Mouse (Mus musculus): ENCODE measurements around the gene Lsm10. TPM values are rescaled to one million over a fixed set of nuclear protein-coding genes. Genes with fewer than 3 reads are reported as not detected.
A peak's percentile ranks its signal among the peaks of the same experiment; 100 is the strongest.
"Not testable (repeated sequence)": the region's sequence is repeated elsewhere in the genome, so short reads cannot be mapped to it uniquely, and the experiment has no call there.

The Lsm10 gene
- polyA plus RNA-seq, 1 experiment, result 49.5 TPM

DNA sequence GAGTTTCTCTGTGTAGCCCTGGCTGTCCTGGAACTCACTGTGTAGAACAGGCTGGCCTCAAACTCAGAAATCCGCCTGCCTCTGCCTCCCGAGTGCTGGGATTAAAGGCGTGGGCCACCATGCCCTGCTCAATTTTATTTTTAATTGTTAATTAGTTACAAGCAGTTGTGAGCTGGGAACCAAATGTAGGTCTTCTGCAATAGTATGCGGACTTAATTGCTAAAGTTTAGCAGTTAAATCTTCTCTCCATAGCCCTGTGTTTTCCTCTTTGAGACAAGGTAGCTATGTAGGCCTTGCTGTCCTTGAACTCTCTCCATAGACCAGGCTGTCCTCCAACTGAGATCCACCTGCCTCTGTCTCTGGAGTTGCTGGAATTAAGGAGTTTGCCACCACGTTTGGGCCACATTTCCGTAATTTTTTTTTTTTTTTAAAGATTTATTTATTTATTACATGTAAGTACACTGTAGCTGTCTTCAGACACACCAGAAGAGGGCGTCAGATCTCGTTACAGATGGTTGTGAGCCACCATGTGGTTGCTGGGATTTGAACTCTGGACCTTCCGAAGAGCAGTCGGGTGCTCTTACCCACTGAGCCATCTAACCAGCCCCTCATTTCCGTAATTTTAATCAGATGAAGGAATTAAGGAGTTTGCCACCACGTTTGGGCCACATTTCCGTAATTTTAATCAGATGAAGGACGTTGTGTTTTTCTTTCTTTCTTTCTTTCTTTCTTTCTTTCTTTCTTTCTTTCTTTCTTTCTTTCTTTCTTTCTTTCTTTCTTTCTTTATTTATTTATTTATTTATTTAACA is 597 bp upstream of the Lsm10 start:
- not testable (repeated sequence) for DNase-seq (ENCODE audit: low spot score)

DNA sequence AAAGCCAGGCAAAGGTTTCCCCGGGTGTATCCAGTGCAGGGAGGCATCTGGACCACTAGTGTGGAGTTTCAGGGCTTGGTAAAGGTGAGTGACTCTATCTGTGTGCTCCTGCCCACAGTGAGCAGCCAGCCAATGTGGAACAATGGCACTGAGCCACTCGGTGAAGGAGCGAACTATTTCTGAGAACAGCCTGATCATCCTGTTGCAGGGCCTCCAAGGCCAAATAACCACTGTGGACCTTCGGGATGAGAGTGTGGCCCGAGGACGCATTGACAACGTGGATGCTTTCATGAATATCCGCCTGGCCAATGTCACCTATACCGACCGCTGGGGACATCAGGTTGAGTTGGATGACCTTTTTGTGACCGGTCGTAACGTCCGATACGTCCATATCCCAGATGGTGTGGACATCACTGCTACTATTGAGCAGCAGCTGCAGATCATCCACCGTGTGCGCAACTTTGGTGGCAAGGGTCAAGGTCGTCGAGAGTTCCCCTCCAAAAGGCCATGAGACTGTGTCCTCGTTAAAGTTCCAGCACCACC is 1.4 kb downstream of the Lsm10 start:
- no peak for DNase-seq (ENCODE audit: low spot score)

DNA sequence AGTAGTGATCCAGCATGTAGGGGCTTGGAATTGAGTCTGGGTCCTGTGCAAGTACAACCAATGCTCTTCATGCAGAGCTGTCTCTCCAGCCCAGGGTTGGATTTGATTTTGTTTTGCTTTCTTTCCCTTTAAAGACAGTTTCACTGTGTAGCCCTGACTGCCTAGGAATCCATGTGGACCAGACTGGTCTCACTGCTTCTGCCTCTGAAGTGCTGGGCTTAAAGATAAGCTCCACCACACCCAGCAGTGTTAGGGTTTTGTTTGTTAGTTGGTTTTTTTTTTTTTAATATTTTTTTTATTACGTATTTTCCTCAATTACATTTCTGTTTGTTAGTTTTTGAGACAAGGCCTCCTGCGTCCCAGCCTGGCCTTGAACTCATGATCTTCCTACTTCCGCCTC is 2.9 kb downstream of the Lsm10 start:
- DNase-seq (ENCODE audit: low spot score), result no peak

DNA sequence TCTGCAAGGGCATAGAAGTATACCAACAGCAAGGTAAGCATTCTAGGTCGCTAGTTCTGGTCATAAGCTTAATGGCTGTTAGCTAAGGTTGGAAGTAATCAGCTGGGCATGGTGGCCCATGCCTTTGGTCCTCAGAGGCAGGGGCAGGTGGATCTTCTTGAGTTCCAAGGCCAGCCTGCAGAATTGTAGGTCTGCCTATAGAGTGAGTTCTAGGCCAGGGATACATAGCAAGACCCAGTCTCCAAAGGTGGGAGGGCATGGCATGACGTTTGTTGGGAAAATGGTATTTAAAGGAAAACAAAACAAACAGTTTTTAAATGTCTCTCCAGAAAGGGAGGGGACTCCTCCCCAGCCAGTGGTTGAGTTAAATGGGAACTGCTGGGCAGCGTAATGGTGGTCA is 4.3 kb downstream of the Lsm10 start:
- no peak for DNase-seq (ENCODE audit: low spot score)

DNA sequence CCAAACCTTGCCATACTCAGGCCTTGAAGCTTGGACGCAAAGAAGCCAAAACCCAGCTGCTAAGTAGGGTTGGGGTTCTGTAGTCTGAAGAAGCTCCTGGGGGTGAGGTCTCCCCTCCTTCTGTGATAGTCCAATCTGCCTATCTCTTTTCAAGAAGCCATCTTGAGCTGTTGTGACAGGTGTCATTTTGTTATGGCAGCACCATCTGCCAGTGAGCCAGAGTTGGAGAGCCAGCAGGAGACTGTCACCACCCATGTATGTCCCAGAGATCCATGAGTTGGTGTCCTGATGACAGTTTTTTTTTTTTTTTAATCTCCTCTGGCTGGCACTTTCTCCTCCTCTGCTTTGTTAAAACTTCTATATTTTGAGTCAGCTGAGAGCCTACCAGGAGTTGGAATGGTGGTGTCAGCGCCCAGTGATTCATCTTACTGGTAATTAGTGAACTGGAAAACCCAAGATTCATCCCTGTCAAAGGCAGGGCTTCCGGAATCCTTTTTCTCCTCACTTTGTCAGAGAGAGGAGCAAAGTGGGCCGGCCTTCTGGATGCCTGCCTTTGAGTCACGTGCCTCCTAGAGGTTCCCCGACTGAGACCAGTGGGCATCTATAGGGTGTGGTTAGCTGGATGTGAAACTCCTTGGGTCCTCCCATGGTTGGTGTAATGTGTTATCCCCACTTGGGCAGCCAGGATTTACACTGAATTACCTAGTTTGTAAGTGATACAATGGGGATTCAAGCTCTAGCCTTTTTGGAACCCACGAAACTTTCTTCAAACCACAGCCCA is 5.8 kb downstream of the Lsm10 start:
- no peak for DNase-seq (ENCODE audit: low spot score)

DNA sequence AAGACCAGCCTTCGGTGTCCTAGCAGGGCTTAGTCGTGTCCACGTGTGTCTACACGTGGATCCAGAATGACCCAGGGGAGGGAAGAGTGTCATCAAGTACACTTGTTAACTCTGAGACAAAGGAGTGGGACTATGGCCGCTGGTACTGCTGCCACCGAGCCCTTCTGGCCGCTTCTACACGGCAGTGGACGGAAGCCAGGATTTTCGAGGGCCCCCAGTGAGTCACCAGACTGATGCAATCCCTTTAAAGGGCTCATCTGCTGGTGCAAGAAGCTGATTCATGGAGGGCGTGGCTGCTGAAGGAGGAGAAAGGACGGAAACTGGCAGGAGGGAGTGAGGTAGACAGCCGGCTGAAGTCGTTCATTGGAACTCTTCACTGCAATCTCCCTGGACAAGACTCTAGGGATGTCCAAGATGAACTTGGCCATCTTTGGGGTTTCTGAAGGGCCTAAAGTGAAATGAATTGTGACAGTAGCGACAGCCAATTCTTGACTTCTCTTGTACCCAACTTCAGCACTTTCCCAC is 6.7 kb downstream of the Lsm10 start:
- DNase-seq (ENCODE audit: low spot score), result peak; percentile 71

DNA sequence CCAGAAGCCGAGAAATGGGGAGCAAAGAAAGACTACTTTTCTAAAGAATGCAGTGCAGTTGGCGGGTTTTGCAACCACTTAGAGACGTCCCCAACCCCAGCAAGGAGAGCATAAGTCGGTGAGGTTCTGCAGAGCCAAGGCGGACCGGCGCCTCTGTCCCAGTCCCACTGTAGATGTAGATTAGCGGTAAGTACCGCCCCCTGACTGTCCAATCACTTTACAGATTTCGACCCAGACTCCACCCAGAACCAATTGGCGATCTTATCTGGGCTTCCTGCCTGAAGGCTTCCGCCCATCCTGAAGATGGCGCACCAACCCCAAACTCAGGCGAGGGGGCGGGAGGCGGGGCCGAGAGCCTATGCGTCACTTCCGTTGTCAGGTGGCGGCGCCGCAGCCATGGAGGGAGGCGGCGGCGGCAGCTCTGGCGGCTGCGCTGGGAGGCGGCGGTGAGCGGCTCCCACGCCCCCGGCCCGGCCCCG is 7.2 kb downstream of the Lsm10 start, which contains the start of gene Stk40:
Stk40 (plus strand) TSS at position 368 of the 479 bp plus-strand sequence.
- peak; percentile 87 for DNase-seq (ENCODE audit: low spot score)

DNA sequence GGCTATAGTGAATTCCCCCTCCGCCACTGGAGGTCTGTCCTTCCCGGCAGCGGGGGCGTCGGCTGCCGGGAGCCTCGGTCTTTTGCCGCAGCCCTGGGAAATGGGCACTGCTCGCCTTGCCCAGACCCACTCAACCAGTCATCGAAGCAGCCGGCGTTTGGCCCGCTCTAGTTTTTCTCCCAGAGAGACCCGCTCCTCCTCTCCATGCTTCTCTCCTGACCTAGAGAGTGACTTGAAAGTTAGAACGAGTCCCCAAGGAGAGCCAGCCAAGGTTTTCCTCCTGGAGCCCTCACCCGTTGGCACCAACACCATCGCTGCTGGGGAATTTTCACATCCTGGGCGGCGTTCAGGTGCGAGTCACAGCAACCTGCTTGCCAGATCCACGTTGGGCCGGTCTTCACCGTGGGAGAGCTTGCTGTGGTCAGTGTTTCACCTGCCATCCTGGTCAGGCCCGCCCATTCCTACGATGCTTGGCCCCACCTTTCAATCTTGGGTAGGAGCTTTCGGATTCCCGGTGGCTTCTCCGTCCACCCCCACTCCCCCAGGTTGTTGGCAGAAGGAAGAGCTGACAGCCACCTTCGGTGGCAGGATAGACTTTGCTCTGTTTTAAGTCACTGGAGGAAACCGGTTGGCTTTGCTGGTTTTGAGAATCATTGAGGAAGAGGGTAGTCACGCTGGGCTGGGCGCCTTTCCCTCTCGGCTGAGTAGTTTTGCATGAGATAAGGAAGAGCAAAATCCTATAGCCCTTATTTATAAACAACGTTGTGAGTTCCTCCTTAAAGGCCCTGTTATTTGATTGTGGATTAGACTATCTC is 8.0 kb downstream of the Lsm10 start:
- peak; percentile 49 for DNase-seq (ENCODE audit: low spot score)

DNA sequence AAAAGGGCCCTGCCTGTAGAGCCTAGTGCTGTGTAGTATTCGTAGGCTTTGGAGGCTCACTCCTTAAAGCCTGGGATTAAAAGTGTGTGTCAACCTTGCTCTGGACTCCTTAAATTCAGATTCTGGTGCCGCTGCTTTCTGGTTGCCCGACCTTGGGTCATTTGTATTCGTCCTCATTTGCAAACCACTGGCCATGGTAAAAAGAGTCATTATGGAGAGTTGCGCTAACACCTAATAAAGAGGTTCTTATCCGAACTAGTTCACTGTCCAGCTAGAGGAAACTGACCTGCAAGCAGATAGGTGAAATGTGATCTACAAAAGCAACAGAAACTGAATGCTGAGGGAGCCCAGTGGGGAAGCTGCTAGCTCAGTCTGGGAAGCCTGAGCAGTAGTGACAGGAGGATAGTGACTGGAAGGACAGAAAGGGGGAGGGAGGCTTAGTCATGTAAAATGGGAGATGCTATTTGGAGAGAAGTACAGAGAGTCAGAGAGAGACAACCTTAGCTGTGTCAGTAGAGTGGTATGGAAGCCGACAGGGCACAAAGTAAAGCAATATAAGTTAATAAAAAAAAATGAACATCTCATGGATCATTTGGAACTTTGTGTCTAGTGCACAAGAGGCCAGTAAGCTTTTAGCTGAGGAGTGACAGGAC is 8.8 kb downstream of the Lsm10 start:
- DNase-seq (ENCODE audit: low spot score), result no peak

DNA sequence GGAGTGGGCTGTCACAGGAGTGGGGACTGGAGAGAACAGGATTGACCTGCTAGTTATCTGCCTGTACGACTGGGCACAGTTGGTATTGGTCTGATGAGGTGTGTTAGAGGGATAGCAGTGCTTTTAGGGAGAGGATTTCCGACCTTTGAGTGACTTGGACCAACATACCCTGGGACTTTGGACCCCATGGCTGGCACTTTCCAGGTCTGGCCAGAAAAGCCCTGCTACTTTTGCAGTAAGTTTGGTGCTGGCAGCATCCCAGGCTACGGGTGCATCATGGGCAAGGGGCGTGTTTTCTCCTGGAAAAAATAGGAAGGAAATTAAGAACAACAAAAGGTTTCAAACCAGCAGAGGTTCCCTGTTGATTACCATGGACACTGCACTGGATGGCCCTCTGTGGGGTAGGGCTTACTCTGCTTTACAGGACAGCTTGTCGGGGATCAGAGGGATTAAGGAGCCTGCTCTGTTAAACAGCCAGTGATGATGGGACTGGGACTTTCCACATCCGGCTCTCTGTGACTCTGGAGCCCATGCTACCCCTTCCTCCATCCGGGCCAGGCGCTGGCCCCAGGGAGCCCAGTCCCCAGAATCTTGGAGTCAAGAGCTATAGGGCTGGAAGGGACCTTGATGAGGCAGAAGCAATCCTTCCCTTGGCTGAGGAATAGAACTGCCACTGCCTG is 11.8 kb downstream of the Lsm10 start:
- no peak for DNase-seq (ENCODE audit: low spot score)

DNA sequence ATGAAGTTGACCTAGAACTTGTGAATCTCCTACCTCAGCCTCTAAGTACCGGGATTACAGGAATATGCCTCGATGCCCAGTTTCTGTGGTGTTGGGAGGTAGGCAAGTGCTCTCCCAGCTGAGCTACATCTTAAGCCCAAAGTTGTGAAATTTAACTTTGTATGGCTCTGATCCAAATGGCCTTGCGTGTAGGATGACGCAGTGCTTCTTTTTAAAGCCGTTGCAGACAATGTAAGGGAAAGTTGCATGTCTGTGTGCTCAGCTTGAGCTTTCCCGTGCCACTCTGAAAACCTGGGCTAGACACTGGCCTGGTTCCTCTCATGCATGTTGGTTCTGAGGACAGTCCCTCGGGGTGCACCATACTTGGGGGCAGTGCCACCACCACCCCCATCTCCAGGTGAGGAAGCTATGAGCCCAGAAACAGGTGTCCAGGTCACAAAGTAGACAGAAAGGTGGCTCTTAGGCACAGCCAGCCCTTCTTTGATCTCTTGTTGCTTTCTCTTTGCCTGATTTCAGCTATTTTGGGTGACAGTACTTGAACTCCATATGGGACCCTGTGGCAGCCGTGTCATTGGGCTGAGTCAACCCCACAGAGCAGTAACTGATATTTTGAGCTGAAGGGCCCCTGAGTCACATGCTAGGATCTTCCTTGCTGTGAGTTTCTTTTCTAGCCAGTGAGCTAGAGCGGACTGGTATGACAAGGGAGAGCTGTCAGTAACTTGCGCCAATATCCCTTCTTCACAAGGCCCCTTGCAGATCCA is 13.4 kb downstream of the Lsm10 start:
- no peak for DNase-seq (ENCODE audit: low spot score)

DNA sequence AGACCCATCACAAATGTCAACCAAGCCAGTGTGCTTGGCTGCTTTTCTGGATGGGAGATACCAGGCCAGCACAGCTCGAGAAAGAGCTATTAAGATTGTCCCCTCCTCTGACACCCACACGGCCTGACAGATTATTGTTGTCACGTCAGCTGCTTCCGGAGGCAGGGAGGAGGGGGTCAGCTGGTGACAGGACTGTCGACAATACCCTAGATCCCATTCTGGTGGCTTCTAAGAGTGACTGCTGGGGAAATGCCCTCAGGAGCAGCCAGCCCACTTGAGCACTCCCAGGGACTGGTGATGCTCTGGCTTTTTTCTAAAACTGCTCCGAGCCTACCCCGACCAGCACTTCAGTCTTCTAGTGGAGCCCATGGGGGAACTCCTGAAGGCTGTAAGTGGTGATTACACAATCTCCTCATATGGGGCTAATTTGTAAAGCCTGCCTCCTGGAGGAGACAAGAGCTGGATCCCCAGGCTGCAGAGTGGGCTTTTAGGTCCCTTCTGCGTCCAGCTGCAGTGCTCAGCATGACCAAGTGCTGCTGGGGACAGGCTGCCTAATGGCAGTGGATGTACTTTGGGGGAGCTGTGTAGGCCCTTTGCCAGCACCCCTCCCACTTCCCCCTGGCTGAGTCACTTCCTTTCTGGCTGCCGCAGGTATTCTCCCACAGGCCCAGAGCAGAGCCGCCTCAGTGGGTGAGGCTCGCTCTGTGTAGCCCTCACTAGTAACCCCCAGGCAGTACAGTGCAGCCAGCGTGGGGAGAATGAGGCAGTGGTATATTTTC is 14.1 kb downstream of the Lsm10 start:
- DNase-seq (ENCODE audit: low spot score), result peak; percentile 72

DNA sequence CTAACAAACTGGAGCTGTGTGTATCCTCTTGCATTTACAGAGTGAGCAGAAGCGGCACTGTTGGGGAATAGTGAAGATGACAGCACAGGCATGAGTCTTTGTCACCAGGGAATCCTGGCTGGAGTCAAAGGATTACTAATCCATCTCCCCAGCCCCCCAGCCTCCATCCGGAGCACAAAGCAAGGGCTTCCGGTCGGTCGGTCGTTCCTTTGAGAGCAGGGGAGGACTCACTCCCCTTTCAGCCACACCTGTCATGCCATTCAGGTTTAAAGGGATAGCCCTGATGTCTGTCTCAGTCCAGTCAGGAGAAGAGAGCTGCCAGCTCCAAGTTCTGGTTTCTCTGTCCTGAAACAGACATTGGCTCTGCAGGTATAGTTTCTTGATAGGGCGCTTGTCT is 14.7 kb downstream of the Lsm10 start:
- no peak for DNase-seq (ENCODE audit: low spot score)

DNA sequence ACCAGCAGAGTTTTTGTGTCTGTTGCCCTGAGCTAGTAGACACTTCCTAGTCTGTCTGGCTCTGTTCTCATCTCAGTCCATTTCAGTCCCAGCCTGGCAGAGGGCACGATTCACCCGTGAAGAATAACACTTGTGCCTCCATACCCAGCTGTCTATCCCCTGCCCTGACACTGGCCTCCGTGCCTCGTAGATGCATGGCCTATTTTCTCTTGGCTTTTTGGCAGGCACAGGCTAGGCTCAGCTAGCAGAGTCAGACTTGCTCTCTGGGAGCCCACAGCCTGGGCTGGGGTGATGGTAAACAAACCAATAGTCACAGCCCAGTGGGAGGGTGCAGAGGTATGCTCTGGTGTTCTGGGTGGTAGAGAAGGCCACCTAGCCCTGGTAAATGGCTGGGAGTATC is 16.8 kb downstream of the Lsm10 start:
- DNase-seq (ENCODE audit: low spot score), result no peak

DNA sequence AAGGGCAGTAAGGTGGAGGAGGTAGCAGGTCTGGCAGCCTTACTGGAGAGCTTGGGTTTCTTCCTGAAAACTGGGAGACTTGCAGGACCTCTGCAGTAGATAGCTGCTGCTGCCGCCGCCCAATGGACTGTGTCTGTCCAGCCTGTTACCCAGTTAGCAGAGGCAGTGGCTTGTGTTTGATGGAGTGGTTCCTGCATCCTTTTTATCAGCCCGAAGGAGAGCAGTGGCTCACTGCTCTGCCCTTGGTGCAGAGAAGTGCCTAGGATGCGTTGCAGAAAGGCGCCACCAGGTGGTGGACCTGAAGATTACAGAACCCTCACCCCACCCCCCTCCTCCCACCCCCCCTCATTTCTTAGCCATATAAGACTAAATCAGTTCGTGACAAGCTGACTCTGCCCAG is 17.5 kb downstream of the Lsm10 start:
- peak; percentile 55 for DNase-seq (ENCODE audit: low spot score)

DNA sequence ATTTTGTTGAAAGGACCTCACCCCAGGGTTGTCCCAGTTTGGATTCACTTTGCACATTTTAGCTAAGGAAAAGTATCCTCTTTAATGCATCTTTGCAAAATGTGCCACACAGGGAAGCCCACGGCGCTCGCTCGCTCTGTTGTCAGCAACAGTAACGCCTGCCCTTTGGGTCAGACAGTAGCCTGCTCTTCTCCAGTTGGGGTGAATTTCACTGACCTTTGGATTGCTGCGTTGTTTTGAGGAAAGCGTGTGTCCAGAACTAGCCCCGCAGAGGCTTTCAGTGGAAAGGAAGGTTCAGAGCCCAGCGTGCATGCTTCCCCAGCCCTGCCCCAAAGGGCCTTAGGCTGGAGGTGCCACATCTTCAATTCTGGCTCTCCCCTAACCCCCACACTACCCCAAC is 19.0 kb downstream of the Lsm10 start:
- no peak for DNase-seq (ENCODE audit: low spot score)

DNA sequence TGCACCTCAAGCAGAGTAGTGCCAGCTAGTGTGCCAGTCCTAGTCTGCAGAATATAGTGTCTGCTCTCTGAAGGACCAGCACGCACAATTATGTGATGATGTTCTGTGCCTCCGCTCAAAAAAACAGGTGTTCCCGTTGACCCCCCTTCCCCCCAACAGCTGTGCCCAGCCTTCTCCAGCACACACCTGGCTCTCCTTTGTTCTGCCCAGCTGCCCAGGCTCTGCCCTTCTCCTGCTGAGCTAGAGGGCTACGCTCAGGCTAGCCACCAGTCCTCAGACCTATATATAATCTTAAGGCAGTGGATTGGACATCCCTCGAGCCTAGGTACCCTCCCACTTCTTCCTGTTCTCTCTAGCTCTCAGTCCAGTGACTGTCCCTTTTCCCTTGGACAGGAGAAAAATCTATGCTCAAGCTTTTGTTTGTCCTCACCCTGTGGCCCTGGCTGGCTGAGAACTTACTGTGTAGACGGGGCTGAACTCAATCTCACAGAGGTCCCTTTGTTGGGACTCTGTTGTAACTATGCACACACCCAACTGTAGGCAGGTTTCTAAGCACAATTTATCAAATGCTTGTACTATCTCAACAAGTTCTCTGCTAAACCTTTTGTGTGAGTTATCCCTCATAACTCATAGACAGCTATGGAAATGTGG is 19.6 kb downstream of the Lsm10 start:
- no peak for DNase-seq (ENCODE audit: low spot score)

DNA sequence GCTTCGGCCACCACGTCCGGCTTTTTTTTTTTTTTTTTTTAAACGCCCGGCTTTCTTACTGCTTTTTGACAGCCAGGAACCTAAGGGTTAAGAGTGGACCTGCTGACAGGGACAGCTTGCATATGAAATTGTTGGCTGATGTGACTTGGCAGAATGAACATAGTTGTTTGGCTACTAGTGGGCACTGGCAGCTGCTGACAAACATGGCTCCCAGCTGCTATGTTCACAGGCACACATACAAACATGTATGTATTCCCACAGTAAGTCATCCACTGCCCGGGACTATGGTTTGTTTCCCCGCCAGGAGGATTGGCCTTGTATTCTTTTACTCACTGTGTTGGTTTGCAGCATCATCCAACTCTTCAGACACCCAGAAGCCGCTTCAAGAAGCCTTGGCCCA is 20.7 kb downstream of the Lsm10 start:
- no peak for DNase-seq (ENCODE audit: low spot score)

Data from urinary bladder, adult 2 months (tissue).